Mouse (Mus musculus): ENCODE measurements around the gene Hint1. TPM values are rescaled to one million over a fixed set of nuclear protein-coding genes. Genes with fewer than 3 reads are reported as not detected.
"Not testable (repeated sequence)": the region's sequence is repeated elsewhere in the genome, so short reads cannot be mapped to it uniquely, and the experiment has no call there.

The Hint1 gene
- polyA plus RNA-seq, 1 experiment from 2014 or later, result 778 TPM

DNA sequence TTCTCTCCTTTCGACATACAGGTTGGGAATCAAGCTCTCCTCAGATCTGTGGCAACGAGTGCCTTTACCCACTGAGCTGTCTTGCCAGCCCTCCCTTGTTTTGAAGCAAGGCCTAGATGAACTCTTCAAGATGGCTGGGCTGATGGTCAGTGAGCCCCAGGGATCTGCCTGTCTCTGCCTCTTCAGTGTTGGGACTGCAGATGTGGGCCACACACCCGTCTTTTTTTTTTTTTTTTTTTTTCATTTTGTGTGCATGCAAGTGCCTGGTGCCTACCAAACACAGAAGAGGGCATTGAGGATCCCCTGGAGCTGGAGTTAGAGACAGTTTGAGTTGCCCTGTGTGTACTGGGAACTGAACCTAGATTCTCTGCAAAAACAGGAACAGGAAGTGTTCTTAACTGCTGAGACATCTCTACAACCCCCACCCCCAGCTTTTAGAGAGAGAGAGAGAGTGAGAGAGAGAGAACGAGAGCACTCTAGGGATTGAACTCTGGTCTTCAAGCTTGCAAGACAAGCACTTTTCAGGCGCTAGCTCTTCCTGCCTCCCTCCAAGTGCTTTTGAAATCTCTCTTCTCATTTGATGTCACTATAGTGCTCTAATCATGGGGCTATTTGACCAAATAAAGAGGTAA lies 18.1 kb downstream of the Hint1 start:
- ATAC-seq (replicated peaks), result no peak
- no peaks in the 10 kb centered on the region for H3K9me3 ChIP-seq
- H3K27ac ChIP-seq (replicated peaks), result no peak overlapping the region
- H3K27me3 ChIP-seq, result no peaks in the 10 kb centered on the region
- no peaks in the 10 kb centered on the region for H3K4me1 ChIP-seq
- 80% methylated on average over 5 of the region's 5 CpGs for WGBS
- H3K4me2 ChIP-seq (replicated peaks), result no peak overlapping the region
- no peak overlapping the region for H3K9ac ChIP-seq (replicated peaks)
- no peak overlapping the region for H3K4me3 ChIP-seq
- no peaks in the 10 kb centered on the region for H3K36me3 ChIP-seq

DNA sequence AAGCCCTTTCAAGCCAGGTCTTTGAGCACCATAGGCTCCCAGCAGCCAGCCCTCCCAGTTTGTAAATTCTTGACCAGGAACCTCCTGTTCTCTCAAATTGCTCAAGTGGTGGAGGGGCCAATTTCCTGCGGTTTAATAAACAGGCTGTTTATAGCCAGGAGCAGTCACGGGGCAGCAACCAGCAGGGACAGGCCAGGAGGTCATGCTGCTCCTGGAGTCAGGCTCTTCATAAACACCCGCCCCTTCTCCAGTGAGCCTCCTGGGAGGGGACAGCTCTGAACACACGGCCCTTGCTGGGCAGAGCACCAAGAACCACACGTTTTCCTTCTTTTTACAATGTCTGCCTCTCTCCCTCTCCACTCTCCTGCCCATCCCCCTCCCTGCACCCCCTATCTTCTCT lies 18.8 kb downstream of the Hint1 start:
- Histone ChIP-seq H3K4me3 (no peak overlapping the region), H3K4me1 (no peaks in the 10 kb centered on the region), H3K9me3 (no peaks in the 10 kb centered on the region), H3K36me3 (no peaks in the 10 kb centered on the region), H3K4me2 (replicated peaks) (no peak overlapping the region), H3K9ac (replicated peaks) (no peak overlapping the region), H3K27ac (replicated peaks) (no peak overlapping the region), H3K27me3 (no peaks in the 10 kb centered on the region)
- 45% methylated on average over 5 of the region's 5 CpGs for WGBS
- ATAC-seq (replicated peaks), result no peak

DNA sequence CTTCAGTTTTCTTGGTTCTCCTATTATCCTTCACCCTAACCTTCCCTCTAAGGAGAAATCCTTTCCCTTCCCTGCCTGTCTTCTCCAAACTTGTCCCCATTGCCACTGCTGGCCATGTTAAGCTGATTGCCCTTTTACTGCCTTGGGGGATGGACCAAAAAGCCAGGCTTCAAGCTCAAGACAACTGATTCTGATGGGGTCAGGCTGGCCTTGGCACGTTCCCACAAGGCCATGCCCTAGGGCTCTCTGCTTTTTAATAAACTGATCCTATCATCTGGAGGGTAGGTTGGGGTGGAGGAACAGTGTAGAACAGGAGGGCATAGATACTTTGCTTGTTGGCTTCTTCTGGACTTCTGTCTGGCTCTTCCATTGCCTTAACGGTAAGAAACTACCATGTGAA lies 19.2 kb downstream of the Hint1 start:
- Histone ChIP-seq H3K4me3 (no peak overlapping the region), H3K4me2 (replicated peaks) (no peak overlapping the region), H3K9ac (replicated peaks) (no peak overlapping the region), H3K9me3 (no peaks in the 10 kb centered on the region), H3K27me3 (no peaks in the 10 kb centered on the region), H3K36me3 (no peaks in the 10 kb centered on the region), H3K4me1 (no peaks in the 10 kb centered on the region), H3K27ac (replicated peaks) (no peak overlapping the region)
- ATAC-seq (replicated peaks), result no peak
- WGBS, result 83% methylated on average over 2 of the region's 2 CpGs

DNA sequence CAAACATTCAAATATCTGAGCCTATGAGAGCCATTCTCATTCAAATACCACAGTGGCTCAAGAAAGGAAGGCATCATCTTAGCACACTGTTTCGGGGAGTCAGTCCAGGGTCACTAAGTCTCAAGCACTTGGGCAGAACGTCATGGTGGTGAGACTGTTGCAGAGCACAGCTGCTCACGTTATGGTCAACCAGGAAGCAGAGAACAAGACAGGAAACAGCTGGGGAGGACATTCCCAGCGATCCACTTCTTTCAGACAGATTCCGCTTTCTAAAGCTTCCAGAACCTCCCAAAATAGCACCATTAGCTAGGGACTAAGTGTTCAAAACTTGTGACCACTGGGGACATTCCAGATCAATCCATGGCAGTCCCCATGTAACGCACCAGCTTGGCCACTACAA lies 21.7 kb downstream of the Hint1 start:
- Histone ChIP-seq H3K36me3 (no peaks in the 10 kb centered on the region), H3K4me1 (no peaks in the 10 kb centered on the region), H3K9ac (replicated peaks) (no peak overlapping the region), H3K4me3 (no peak overlapping the region), H3K9me3 (no peaks in the 10 kb centered on the region), H3K27me3 (no peaks in the 10 kb centered on the region), H3K27ac (replicated peaks) (no peak overlapping the region), H3K4me2 (replicated peaks) (no peak overlapping the region)
- WGBS, result 90% methylated on average over 6 of the region's 6 CpGs
- ATAC-seq (replicated peaks), result no peak

DNA sequence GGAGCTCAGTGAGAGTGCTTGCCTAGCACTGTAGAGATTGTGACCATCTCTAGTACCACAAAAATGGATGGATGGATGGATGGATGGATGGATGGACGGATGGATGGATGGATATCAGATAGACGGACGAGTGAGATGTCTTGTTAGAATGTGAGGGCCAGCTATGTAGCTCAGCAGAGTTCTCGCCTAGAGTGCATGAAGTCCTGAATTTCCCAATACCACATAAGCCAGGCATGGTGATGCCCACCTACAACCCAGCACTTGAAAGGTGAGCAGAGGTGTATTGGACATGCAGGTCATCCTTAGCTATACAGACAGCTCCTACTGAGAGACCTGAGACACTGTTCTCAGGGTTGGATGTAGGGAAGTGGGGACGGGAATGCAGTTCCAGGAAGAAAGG lies 25.2 kb downstream of the Hint1 start:
- Histone ChIP-seq H3K9ac (replicated peaks) (no peak overlapping the region), H3K27me3 (no peaks in the 10 kb centered on the region), H3K36me3 (no peaks in the 10 kb centered on the region), H3K4me1 (no peaks in the 10 kb centered on the region), H3K4me2 (replicated peaks) (no peak overlapping the region), H3K4me3 (no peak overlapping the region), H3K27ac (replicated peaks) (no peak overlapping the region), H3K9me3 (no peaks in the 10 kb centered on the region)
- no peak for ATAC-seq (replicated peaks)
- WGBS, result 87% methylated on average over 5 of the region's 5 CpGs

DNA sequence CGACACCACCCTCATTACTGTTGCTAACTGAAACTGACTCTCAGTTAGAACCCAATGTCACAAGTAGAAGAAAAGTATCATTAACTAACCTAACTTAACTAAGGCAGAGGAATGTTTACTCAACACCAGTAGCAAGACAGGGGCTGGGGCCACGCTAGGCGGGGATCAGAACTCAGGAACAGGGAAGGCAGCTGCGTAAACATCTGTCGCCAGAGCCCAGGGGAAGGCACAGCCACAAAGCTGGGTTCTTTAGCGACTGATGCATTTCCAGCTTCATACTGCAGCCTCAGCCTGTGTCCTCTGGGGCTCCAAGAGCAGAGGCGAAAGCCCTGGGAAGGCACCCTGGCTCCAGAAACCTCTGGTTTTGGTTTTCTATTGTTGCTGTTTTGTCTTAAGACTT lies 25.9 kb downstream of the Hint1 start:
- no peak overlapping the region for H3K4me2 ChIP-seq (replicated peaks)
- no peak overlapping the region for H3K4me3 ChIP-seq
- H3K9me3 ChIP-seq, result no peaks in the 10 kb centered on the region
- no peak for ATAC-seq (replicated peaks)
- no peaks in the 10 kb centered on the region for H3K36me3 ChIP-seq
- H3K4me1 ChIP-seq, result no peaks in the 10 kb centered on the region
- H3K27ac ChIP-seq (replicated peaks), result no peak overlapping the region
- 71% methylated on average over 7 of the region's 7 CpGs for WGBS
- no peaks in the 10 kb centered on the region for H3K27me3 ChIP-seq
- H3K9ac ChIP-seq (replicated peaks), result no peak overlapping the region

DNA sequence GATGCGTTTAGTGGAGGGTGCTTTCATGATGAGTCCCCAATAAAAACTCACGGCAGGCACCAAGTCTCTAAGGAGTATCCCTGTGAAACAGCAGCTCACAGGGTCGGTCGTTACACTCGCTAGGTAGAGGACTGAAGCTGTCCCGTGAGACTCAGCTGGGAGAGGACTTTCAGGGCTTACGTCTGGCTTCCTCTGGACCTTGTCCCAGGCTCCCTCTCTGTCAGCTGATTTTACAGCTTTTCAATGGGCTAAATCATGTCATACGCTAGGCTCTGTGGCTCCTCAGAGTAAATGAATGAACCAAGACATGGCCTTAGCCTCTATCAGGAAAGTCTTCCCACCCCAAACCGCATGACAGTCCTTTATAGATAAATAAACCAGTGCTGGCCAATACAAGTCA lies 28.4 kb downstream of the Hint1 start:
- H3K4me2 ChIP-seq (replicated peaks), result no peak overlapping the region
- no peak for ATAC-seq (replicated peaks)
- WGBS, result 66% methylated on average over 9 of the region's 9 CpGs

DNA sequence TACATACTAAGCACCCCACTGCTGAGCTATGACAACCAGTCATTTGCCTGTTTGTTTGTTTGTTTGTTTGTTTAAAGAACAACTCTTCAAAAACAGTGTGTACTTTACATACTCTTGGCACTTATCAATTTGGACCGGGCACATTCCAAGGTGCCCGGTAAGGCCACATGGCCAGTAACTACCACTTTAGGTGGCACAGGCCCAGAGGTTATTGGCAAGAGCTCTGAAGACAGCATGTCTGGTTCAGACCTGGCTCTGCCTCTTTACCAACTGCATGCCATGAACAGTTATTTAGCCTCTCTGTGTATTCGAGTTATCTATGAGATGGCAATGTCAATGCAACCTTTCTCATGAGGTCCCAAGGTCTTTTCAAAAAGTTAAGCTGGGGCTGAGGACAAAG lies 30.5 kb downstream of the Hint1 start:
- not testable (repeated sequence) for H3K4me1 ChIP-seq; H3K9ac ChIP-seq (replicated peaks); ATAC-seq (replicated peaks); H3K4me2 ChIP-seq (replicated peaks); H3K27me3 ChIP-seq; H3K4me3 ChIP-seq; H3K27ac ChIP-seq (replicated peaks); H3K9me3 ChIP-seq; H3K36me3 ChIP-seq
- WGBS, result 90% methylated on average over 3 of the region's 3 CpGs

More for the DNA sequence above, 28.4 kb downstream of the Hint1 start:
- Histone ChIP-seq H3K27me3 (no peaks in the 10 kb centered on the region), H3K4me1 (no peaks in the 10 kb centered on the region), H3K9ac (replicated peaks) (no peak overlapping the region), H3K36me3 (no peaks in the 10 kb centered on the region), H3K4me3 (no peak overlapping the region), H3K27ac (replicated peaks) (no peak overlapping the region), H3K9me3 (no peaks in the 10 kb centered on the region)

DNA sequence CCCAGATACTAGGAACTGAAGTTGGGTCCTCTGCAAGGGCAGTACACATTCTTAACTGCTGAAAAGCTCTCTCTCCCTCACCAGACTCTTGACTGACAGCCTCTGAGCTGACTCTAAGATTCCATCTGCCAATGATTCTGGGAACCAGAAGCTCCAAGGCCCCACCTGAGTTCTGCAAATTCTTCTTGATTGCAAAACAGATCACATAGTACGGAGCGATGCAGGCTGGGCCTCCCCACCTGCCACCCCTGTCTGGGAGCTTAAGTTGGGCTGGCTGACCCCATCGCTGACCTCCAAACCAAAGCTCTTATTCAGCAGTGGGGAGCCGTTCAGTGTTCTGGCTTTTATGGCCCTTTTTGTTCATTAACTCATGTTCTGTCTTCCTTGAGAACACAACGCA lies 31.3 kb downstream of the Hint1 start:
- Histone ChIP-seq H3K9me3 (no peaks in the 10 kb centered on the region), H3K36me3 (no peaks in the 10 kb centered on the region), H3K4me3 (no peak overlapping the region), H3K9ac (replicated peaks) (no peak overlapping the region), H3K27ac (replicated peaks) (no peak overlapping the region), H3K4me2 (replicated peaks) (no peak overlapping the region), H3K4me1 (peaks cover 3% of the 10 kb centered on the region; the same call in 1 of the 2 replicates), H3K27me3 (no peaks in the 10 kb centered on the region)
- 56% methylated on average over 5 of the region's 5 CpGs for WGBS
- no peak for ATAC-seq (replicated peaks)

DNA sequence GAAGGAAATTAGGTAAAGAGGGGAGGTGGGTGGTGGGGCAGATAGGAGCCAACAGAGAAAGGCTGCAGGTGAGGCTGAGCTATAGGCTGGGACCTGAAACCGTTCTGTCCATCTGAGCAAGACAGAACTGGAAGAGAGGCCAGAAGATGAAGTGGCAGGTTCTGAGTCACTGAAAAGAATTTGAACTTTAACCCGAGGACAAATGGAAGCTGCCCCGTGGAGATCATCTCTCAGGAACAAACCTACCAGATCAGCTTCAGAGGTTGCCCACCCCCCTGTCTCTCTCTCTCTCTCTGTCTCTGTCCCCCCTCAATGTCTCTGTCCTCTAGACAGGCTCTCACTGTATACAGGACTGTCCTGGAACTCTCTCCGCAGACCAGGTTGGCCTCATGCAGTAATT lies 33.5 kb downstream of the Hint1 start:
- no peak overlapping the region for H3K4me3 ChIP-seq
- ATAC-seq (replicated peaks), result no peak
- peaks cover 10% of the 10 kb centered on the region for H3K4me1 ChIP-seq
- H3K4me2 ChIP-seq (replicated peaks), result no peak overlapping the region
- 82% methylated on average over 4 of the region's 4 CpGs for WGBS
- H3K27ac ChIP-seq (replicated peaks), result no peak overlapping the region
- no peaks in the 10 kb centered on the region for H3K9me3 ChIP-seq
- H3K36me3 ChIP-seq, result no peaks in the 10 kb centered on the region
- H3K9ac ChIP-seq (replicated peaks), result no peak overlapping the region
- no peaks in the 10 kb centered on the region for H3K27me3 ChIP-seq

DNA sequence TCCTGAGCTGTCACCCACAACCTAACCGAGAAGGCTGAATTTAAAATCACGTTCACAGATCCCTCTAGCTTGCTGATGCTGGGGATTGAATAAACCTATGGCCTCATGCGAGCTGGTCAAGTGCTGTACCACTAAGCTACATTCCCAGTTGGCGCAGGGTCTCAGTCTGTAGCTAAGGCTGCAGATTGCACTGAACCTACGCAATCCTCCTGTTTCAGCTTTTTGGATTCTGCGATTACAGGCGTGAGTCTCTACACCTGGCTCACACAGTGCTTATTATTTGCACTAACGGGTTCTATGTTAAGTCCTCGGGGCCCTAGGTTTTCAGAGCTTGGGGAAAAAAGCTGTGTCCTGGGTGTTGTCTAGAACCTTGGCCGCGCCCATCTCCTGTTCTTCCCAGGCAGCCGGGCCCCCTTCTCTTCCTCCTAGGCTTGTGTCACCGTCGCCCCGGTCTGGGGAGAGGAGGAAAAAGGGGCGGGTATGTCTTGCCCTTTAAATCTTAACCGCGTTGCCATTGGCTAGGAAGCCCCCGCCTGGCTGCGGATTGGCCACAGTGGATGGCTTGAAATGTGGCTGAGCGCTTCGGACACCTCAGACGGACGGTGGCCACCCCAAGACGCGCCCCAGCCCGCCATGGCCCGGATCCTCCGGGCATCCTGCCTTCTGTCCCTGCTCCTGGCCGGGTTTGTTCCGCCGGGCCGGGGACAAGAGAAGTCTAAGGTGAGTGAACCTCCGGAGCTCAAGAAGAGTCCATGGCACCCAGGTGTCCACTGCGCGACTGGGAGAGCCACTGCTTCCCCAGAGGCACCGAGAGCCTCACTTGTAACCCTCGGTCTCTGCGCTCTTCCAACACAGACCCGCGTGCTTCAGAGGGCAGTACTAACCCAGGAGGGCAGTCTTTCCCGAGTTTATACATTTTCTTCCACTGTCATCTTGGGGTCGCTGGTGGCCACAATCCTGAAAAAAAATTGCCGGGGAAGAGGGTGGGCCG lies 36.4 kb downstream of the Hint1 start, which contains the start of gene Gpx3:
Gene Gpx3 (plus strand): TSS at position 121 of the 991 bp plus-strand sequence.
- H3K36me3 ChIP-seq, result no peaks in the 10 kb centered on the region
- no peak within 1 kb of the TSS for H3K27ac ChIP-seq (replicated peaks)
- peak within 1 kb of the TSS; percentile 52 for H3K9ac ChIP-seq (replicated peaks)
- H3K4me2 ChIP-seq (replicated peaks), result peak within 1 kb of the TSS; percentile 95
- H3K27me3 ChIP-seq, result no peaks in the 10 kb centered on the region
- H3K4me3 ChIP-seq, result peak within 1 kb of the TSS; percentile 56
- peak; percentile 95 for ATAC-seq (replicated peaks)
- H3K9me3 ChIP-seq, result no peaks in the 10 kb centered on the region
- H3K4me1 ChIP-seq, result peaks cover 10% of the 10 kb centered on the region
- WGBS, result 16% methylated on average over 42 of the region's 45 CpGs

DNA sequence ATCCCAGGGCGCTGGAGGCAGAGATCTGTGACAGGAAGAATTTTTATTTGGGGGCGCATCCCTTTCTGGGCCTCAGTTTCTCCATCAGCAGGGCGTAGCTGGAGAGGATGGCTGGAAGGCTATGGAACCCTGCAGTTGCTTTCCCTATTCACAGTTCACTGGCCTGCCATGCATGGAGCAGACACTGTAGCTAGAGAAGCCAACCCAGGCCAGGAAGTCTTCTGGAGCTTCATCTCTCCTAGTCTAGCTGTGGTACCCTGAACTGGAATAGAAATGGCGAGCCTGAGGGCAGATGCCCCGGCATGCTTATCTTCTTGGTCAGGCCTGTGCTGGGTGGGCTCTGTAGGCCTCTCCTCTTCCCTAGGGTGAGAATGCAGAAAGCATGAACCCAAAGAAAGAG lies 37.2 kb downstream of the Hint1 start:
- Histone ChIP-seq H3K27ac (replicated peaks) (no peak overlapping the region), H3K4me1 (peaks cover 10% of the 10 kb centered on the region), H3K9me3 (no peaks in the 10 kb centered on the region), H3K4me3 (peak overlapping the region; percentile 56), H3K36me3 (no peaks in the 10 kb centered on the region), H3K27me3 (no peaks in the 10 kb centered on the region), H3K9ac (replicated peaks) (no peak overlapping the region), H3K4me2 (replicated peaks) (peak overlapping the region; percentile 95)
- 86% methylated on average over 5 of the region's 5 CpGs for WGBS
- no peak for ATAC-seq (replicated peaks)
